Mouse (Mus musculus): Measurements from ENCODE around the gene Idh1. TPM values are rescaled to one million over a fixed set of nuclear protein-coding genes. Genes with fewer than 3 reads are reported as not detected.

Gene Idh1
- total RNA-seq, 1 experiment = 51.1 TPM

GRCm38 (mm10) chr1:65119438-65119837, 66.9 kb downstream of the Idh1 start, which contains the start of gene Gm28845:
Gene Gm28845, minus strand, starts transcription at chr1:65119558.
- Histone ChIP-seq H3K27ac (ENCODE audit: insufficient read depth, low read depth, low read length, poor library complexity, severe bottlenecking) (no peak within 1 kb of the TSS), H3K9me3 (ENCODE audit: control insufficient read depth, insufficient read depth, low read depth, low read length) (no peaks in the 10 kb centered on the region), H3K9ac (ENCODE audit: insufficient read depth, low read depth, low read length, poor library complexity, severe bottlenecking) (no peak within 1 kb of the TSS), H3K4me1 (ENCODE audit: control insufficient read depth in 2 of 2, insufficient read depth in 2 of 2, low read length in 2 of 2, poor library complexity in 1 of 2) (no peaks in the 10 kb centered on the region), H3K4me3 (ENCODE audit: insufficient read depth in 1 of 2, low read depth in 1 of 2, low read length in 2 of 2, poor library complexity in 1 of 2, severe bottlenecking in 1 of 2) (no peak within 1 kb of the TSS), H3K36me3 (ENCODE audit: control insufficient read depth, insufficient read depth, low read length, poor library complexity, severe bottlenecking) (no peaks in the 10 kb centered on the region)
- no peak for DNase-seq (ENCODE audit: low read depth, low spot score)
- no peak for TF ChIP-seq MAFK (IDR thresholded peaks at IDR 0.05; ENCODE audit: insufficient read depth, low read depth, low read length)
- in situ Hi-C loops (cut with MboI; ENCODE audit: low sequenced_read_pairs in 2 of 2, unreplicated experiment in 2 of 2) = no loop called here

- in situ Hi-C loops (cut with MboI; ENCODE audit: low sequenced_read_pairs in 2 of 2, unreplicated experiment in 2 of 2) = no loop called here
- H3K9me3 ChIP-seq (ENCODE audit: control insufficient read depth, insufficient read depth, low read depth, low read length) = no peaks in the 10 kb centered on the region
- no peak overlapping the region for H3K4me3 ChIP-seq (ENCODE audit: insufficient read depth in 1 of 2, low read depth in 1 of 2, low read length in 2 of 2, poor library complexity in 1 of 2, severe bottlenecking in 1 of 2)
- H3K9ac ChIP-seq (ENCODE audit: insufficient read depth, low read depth, low read length, poor library complexity, severe bottlenecking) = no peak overlapping the region
- H3K36me3 ChIP-seq (ENCODE audit: control insufficient read depth, insufficient read depth, low read length, poor library complexity, severe bottlenecking) = no peaks in the 10 kb centered on the region
- no peaks in the 10 kb centered on the region for H3K4me1 ChIP-seq (ENCODE audit: control insufficient read depth in 2 of 2, insufficient read depth in 2 of 2, low read length in 2 of 2, poor library complexity in 1 of 2)
- TF ChIP-seq MAFK (IDR thresholded peaks at IDR 0.05; ENCODE audit: insufficient read depth, low read depth, low read length) = peak; percentile 42; the same call in 1 of the 2 replicates
- TF ChIP-seq ZC3H11A (IDR thresholded peaks at IDR 0.05; ENCODE audit: borderline replicate concordance, low read depth, low read length) = no peak
- no peak overlapping the region for H3K27ac ChIP-seq (ENCODE audit: insufficient read depth, low read depth, low read length, poor library complexity, severe bottlenecking)
- DNase-seq (ENCODE audit: low read depth, low spot score) = no peak
Measured at GRCm38 (mm10) chr1:65118150-65118913, 68.0 kb downstream of the Idh1 start.

DNA sequence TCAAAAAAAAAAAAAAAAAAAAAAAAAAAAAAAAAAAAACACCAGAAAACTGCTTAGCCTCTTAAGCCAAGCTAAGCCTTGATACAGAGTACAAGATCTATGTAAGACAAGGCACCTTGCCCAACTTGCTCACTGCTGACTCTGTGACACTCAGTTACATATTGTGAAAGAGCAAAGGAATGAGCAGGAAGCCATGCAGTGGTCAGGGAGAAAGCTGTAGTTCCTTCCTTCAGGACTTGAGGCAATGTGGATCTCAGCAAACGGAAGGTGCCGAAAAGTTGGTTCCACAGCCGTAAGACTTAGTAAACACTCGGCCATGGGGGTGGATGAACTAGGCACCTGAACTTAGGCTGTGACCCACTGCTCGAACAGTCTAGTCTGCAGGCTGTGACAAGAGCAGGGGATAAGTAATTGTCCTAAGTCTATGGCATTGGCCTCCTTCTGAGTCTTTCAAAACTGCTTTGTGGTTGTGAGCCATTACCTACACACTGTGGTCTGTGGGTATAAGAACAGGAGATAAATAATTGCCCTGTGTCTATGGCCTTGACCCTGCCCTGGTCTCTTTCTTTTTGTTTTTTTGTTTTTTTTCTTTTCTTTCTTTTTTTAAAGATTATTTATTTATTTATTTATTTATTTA, 72.6 kb downstream of the Idh1 start:
- Histone ChIP-seq H3K4me1 (ENCODE audit: control insufficient read depth in 2 of 2, insufficient read depth in 2 of 2, low read length in 2 of 2, poor library complexity in 1 of 2) (peaks cover 2 to 8% of the 10 kb centered on the region in 2 experiments; a peak in 2 of 4 replicates), H3K9ac (ENCODE audit: insufficient read depth, low read depth, low read length, poor library complexity, severe bottlenecking) (no peak overlapping the region), H3K27ac (ENCODE audit: insufficient read depth, low read depth, low read length, poor library complexity, severe bottlenecking) (no peak overlapping the region), H3K9me3 (ENCODE audit: control insufficient read depth, insufficient read depth, low read depth, low read length) (no peaks in the 10 kb centered on the region), H3K4me3 (ENCODE audit: insufficient read depth in 1 of 2, low read depth in 1 of 2, low read length in 2 of 2, poor library complexity in 1 of 2, severe bottlenecking in 1 of 2) (no peak overlapping the region), H3K36me3 (ENCODE audit: control insufficient read depth, insufficient read depth, low read length, poor library complexity, severe bottlenecking) (no peaks in the 10 kb centered on the region)
- DNase-seq (ENCODE audit: low read depth, low spot score) = no peak
- in situ Hi-C loops (cut with MboI; ENCODE audit: low sequenced_read_pairs in 2 of 2, unreplicated experiment in 2 of 2) = no loop called here
- TF ChIP-seq MAFK (IDR thresholded peaks at IDR 0.05; ENCODE audit: insufficient read depth, low read depth, low read length) (no peak), ZNF384 (IDR thresholded peaks at IDR 0.05; ENCODE audit: low read depth, low read length) (no peak), HCFC1 (IDR thresholded peaks at IDR 0.05; ENCODE audit: borderline replicate concordance, insufficient read depth, low read length) (no peak), ZC3H11A (IDR thresholded peaks at IDR 0.05; ENCODE audit: borderline replicate concordance, low read depth, low read length) (no peak), CHD2 (IDR thresholded peaks at IDR 0.05; ENCODE audit: low read depth, low read length) (no peak)

DNA sequence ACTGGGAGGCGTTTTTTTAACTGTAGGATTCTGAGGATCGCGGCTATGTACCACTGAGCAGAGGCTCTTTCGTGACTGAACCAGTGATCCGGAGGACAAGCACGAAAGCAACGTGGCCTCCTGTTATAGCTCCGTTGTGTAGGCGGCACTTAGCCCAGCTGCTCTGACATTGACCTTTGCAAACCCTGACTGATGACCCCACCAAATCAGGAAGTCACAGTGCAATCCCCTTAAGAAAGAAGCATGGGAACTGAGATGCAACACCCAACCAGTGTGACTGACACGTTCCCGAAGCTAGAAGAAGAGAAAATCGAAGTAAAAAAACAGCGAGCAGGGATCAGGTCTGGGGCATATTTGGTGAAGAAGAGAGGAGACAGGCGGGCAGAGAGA, 73.5 kb downstream of the Idh1 start:
- Histone ChIP-seq H3K9me3 (ENCODE audit: control insufficient read depth, insufficient read depth, low read depth, low read length) (no peaks in the 10 kb centered on the region), H3K36me3 (ENCODE audit: control insufficient read depth, insufficient read depth, low read length, poor library complexity, severe bottlenecking) (no peaks in the 10 kb centered on the region; the same call in 1 of the 2 replicates), H3K9ac (ENCODE audit: insufficient read depth, low read depth, low read length, poor library complexity, severe bottlenecking) (peak overlapping the region; percentile 7; the same call in 1 of the 2 replicates), H3K4me1 (ENCODE audit: control insufficient read depth in 2 of 2, insufficient read depth in 2 of 2, low read length in 2 of 2, poor library complexity in 1 of 2) (peaks cover 2 to 8% of the 10 kb centered on the region in 2 experiments; a peak in 2 of 4 replicates), H3K4me3 (ENCODE audit: insufficient read depth in 1 of 2, low read depth in 1 of 2, low read length in 2 of 2, poor library complexity in 1 of 2, severe bottlenecking in 1 of 2) (peak overlapping the region; percentile 4 to 13; a peak in 1 of 4 replicates), H3K27ac (ENCODE audit: insufficient read depth, low read depth, low read length, poor library complexity, severe bottlenecking) (no peak overlapping the region)
- in situ Hi-C loops (cut with MboI; ENCODE audit: low sequenced_read_pairs in 2 of 2, unreplicated experiment in 2 of 2) = no loop called here
- TF ChIP-seq ZNF384 (IDR thresholded peaks at IDR 0.05; ENCODE audit: low read depth, low read length) (no peak), ZC3H11A (IDR thresholded peaks at IDR 0.05; ENCODE audit: borderline replicate concordance, low read depth, low read length) (no peak), HCFC1 (IDR thresholded peaks at IDR 0.05; ENCODE audit: borderline replicate concordance, insufficient read depth, low read length) (no peak), CHD2 (IDR thresholded peaks at IDR 0.05; ENCODE audit: low read depth, low read length) (no peak), MAFK (IDR thresholded peaks at IDR 0.05; ENCODE audit: insufficient read depth, low read depth, low read length) (no peak)
- no peak for DNase-seq (ENCODE audit: low read depth, low spot score)

All from ES-E14 (cell line).